Mouse (Mus musculus) adrenal gland, adult 2 months (tissue): Measurements from ENCODE around the gene Cd82. TPM values are rescaled to one million over a fixed set of nuclear protein-coding genes. Genes with fewer than 3 reads are reported as not detected.

Experiments
- DNase-seq: peaks from one replicate; pipeline ENCODE4 v3.0.0; 2021
- polyA plus RNA-seq: library from polyadenylated mRNA; depleted of rRNA; stranded (reverse); fragments of >200 nt; gene quantifications from 2 replicates; pipeline ENCODE4 v1.2.3, GENCODE M21; 2012
- total RNA-seq, 2 experiments: library from RNA; stranded (reverse); gene quantifications; 2 replicates each; pipeline ENCODE4 v1.2.3; 2021

The Cd82 gene
- total and polyA plus RNA-seq, 3 experiments, result 58.9 to 137 (median 83.2) TPM

- no peak for DNase-seq
Measured at GRCm38 (mm10) chr2:93466314-93466713, 3.4 kb upstream of the Cd82 start.

DNA sequence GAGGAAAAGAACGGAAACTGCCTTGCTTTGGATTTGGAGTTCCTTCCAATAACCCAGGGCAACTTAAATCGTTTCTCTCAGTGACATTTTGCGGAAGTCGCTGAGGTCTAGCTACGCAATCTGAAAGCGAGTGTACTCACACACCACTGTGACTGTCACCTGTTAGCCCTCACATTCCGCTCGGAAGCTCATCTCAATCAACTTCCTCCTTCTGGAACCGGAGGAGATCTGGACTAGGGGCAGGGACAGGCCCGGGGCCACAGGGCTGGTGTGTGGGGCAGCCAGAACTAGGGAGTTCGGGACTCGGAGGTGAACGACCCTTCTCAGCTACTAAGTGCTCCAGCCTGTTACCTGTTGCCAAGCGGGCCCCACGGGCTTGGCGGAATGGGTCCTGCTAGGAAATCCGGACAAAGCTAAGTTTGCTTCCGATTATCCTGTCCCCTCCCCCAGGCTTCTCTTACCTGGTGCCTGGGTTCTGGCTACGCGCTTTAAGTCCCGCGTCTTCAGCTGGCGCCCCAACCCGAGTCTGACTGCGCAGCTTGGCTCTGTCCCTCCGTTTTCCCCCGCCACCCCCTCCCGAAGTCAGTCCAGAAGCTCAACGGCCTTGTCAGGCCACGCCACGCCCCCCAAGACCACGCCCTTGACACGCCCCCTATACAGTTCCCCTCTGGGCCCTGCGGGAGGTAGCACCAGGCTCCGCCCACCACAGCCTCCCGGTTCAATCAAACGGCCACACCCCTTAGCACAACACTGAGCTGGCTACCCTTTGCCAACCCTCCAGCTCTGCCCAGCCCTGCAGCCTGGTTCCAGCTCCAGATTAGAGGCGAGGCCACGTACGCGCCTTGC, 848 bp downstream of the Cd82 start:
- peak; percentile 100 for DNase-seq

DNA sequence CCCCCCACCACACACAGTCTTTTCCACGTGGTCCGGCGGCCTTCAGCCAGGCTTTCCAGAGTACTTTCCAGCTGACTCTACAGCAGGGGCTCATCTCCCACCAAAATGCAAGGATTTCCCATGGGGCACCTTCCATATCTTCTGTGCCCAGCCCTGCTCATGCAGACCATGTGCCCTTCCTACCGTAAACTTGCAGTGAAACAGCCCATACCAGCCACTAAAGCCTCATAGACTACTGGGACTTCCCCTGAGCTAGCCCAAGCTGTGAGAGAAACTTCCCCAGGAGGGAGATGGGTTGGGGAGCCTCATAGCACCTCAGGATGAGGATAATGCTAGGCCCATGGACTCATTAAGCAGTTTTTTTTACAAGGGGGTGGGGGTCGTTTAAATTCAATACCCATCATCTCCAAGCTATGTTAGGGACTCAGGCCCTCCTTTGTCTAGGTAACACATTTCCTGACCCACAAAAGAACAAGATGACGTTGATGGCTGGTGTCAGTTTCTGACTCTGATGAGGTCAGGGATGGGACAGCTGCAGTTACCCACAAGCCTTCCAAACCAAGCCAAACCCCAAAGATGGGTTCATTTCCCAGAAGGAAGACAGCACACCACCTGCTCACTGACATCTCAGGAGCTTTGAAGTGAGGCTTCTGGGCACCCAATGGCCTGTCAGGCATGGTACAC, 2.0 kb downstream of the Cd82 start:
- no peak for DNase-seq

DNA sequence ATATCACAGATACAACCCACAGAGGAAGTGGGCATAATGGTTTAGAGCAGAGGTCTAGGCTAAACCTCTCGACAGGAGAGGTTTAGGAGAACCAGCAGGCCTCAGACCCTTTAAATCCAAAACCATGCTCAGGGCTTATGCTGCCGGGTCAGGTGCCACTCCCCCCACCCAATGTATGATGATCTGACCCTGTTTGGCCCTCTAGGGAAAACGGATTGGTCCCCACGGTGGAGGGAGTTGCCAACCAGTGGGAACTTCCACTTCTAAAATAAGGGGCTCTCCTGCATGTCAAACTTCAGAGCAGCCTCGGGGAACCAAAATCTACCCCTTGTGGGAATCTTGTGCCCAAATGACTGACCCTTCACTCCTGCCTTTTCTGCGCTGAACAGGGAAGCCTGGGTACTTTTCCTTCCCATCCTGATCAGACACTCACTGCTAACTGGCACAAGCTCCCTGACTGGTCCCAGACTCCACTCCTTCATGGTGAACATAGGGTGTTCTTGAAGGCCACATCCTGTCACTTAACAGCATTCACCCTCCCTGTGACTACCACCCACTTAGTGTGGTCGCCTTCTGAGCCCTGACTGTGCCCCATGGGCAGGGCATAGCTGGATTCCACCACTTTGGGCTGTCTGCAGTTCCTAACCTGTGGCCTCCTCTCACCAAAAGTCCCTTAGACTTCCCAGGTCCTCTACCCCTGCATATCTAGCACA, 3.6 kb downstream of the Cd82 start:
- no peak for DNase-seq

GRCm38 (mm10) chr2:93458332-93459207, 4.4 kb downstream of the Cd82 start:
- peak; percentile 58 for DNase-seq

GRCm38 (mm10) chr2:93457426-93458130, 5.4 kb downstream of the Cd82 start:
- peak; percentile 32 for DNase-seq

- DNase-seq, result peak; percentile 69
Measured at GRCm38 (mm10) chr2:93456140-93456539, 6.8 kb downstream of the Cd82 start.

DNA sequence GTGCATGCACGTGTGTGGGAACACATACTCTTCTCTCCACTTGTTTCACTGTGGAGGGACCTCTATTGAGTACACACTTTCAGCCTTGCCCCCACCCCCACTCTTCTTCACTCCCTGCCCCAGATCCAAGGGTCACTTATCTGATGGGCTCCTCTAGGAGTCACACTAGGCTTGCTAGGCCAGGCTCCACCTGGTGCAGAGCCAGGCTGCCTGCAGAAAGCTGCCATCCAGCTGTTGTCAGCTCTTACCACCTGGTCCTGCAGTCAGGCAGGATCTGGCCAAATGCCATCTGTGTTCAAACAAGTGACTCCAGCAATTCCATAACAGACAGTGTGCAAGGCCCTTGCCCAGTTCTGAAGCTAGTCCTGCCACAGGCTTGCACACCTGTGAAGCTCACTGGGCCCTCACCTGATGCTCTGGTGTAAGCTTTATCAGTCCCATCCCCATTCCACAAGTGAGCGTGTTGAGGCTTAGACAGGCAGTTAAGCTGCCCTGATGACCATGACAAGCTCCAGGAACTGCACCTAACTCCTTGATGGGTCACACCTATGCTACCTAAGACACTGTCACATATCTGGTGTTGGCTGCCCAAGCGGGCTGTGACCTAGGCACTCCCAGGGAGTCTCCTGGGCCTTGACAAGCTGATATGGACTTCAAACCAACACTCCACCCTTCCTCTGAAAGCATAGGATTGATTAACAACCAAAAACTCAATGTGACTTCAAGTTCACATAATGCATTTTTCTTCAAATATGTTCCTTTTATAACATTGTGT, 7.9 kb downstream of the Cd82 start:
- DNase-seq, result peak; percentile 47

- DNase-seq, result peak; percentile 58
Measured at GRCm38 (mm10) chr2:93454334-93454733, 8.6 kb downstream of the Cd82 start.

GRCm38 (mm10) chr2:93453046-93453445, 9.9 kb downstream of the Cd82 start:
- DNase-seq, result no peak

DNA sequence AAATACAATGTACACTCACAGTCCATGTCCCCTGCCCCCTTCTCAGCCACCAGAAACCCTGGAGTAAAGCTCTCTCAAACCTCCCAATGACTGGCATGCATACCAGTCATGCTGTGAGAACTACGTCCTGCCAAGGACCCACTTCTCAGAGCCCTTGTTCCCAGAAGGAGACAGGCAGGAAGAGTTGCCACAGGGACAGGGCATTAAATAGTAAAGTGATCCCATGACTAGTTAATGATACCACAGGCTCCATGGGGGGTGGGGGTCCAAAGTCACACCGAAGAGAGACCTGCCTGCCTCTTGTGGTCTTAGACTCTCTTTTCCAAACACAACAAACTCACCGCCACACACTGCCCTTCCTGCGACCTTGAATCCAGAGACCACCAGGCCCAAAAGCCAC, 10.4 kb downstream of the Cd82 start:
- no peak for DNase-seq

GRCm38 (mm10) chr2:93452057-93452456, 10.9 kb downstream of the Cd82 start:
- no peak for DNase-seq

DNA sequence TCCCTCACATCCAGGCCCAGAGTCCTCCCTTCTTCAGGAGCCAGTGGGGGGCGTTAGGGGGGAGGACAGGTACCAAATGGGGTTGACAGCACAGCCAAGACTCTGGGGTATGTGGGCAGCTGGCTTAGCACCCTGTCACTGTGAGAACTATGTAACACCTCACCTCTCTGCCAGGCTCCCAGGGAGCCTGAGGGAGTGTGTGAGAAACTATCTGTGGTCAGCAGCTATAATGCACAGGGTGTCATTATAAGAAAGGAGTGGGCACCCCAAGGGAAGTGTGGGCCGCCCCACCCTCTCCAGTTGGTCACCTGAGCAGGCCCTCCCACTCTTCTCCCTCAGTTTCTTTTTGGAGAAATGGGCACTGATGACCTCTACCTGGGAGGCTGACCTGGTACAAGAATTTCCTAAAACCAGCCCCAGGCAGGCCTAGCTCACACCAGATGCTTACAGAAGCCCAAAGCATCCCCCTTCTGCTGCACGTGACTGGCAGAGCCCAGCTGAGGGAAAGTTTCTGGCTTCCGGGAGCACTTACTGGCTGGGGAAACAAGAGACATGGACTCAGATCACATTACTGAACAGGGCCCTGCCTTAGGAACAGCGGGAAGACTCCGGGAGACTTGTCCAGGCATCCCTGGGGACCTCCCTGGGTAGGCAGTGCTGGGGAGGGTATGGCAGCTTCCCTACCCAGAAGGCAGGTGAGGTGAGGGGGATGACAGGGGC, 11.6 kb downstream of the Cd82 start:
- no peak for DNase-seq

DNA sequence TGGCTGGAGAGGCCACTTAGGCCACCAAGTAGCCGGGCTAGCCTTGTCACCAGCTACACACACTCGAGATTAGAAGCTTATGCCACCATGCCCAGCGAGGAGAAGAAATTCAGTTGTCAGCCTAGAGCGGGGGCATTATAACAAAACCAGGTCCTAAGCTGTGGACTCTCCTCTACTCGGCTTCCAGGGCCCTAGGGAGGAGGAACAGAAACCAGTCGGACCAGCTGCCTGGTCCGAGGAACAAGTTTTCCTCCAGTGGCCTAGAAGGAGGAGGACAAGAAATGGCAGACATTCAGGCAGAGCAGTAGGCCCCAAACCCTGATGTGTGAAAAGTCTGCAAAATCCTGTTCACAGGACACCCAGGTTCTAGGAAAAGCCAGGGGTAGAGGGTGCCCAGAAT, 12.2 kb downstream of the Cd82 start:
- no peak for DNase-seq

GRCm38 (mm10) chr2:93449657-93450056, 13.3 kb downstream of the Cd82 start:
- DNase-seq, result no peak

DNA sequence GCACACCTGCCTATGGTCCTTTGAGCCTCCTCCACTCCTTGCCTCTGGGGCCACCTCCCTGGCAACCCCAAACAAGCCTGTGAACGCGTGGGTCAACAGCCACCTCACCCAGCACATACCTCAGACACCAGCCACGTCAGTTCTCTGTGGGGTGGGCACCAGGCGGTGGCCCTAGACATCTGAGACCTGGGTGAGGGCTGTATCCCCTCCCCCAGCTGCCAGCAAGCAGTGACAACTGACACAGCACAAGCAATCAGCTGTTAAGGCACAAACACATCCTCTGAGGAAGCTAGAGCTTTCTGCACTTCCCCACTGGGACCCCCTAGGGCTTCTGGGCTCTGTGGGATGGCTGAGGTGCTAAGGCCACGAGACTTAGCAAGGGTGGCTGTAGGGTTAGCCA, 14.2 kb downstream of the Cd82 start:
- DNase-seq, result no peak

DNA sequence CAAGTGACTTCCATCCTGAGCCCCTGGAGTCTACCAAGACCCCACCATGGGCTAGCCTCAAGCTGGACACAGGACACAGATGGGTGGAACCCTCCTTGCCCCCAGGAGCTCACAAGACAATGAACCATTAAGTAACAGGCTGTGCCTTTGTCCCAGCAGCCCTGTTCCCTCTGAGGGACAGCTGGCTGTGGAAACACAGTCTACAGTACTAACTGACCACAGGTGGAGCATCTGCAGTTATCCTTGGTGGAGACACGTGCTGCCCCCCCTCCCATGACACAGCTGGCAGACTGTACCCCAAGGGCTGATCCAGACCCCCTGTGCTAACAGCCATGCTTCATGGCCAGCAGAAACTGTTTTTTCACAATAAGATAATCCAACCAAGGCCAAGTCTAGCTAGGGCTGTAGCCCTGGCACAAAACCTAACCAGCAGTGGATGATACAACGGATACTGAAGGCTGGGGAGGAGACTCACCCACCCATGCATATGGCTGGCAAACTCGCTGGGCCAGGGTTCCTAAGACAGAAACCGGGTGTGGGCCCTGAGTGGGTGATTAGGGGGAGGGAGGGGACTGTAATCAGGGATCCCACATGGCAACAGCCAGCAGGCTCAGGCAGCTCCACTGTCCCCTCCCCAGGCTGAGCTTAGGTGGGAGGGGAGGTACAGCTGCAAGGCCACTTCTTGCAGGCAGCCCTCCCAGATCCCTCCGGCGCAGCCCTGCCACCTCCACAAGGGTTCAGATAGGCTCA, 15.3 kb downstream of the Cd82 start:
- DNase-seq, result peak; percentile 31

DNA sequence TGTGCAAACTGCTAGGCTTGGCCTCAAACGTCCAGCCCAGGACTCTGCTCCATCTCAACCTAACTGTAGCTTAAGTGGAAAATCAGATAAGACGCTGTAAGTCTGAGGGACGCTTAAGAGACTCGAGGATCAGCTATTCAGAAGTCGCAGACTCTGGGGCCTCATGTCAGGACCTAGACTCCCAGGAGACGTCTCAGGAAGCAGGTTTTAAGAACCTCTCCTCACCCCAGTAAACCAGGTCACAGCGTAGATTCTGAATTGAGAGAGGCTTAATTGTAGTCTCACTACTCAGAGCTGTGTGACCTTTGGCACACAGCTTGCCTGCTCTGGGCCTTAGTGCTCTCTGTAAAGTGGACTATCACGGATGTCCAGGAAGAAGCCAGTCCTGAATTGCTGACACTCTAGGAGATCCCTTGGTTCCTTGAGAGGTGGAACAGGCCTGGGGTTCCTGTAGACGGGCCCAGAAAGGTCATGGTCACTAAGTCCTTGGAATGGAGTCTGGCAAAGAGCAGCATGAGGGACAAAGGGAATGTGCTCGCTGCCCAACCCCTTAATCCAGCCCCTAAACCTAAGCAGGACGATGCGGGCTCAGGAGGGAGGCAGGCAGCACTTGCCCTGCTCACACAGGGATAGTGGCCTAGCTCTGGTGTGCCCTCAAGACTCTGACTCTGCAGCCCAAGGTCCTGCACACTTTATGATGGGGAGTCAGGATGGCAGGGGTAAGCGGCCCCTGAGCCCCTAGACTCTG, 16.2 kb downstream of the Cd82 start:
- peak; percentile 44 for DNase-seq
